Mouse (Mus musculus) heart, embryonic 14.5 days (tissue): ENCODE data around the gene Foxd4. TPM values are rescaled to one million over a fixed set of nuclear protein-coding genes. Genes with fewer than 3 reads are reported as not detected.

ENCODE experiments used
- ATAC-seq: fragments of 200-750 bp; cut with Nextera tagmentation; 2 replicates; pipeline ENCODE4 v1.8.0; 2017; ENCODE audit warnings: low read depth, moderate TSS enrichment; ENCODE audit not compliant: insufficient number of reproducible peaks, insufficient read depth, low FRiP score
- H3K27ac ChIP-seq, 2 experiments: fragments of 200-500 bp in 1 of 2; fragments of 300-500 bp in 1 of 2; sonication (generic) in 1 of 2; replicated peaks in 1 of 2; 2 replicates each; pipeline ENCODE4 v1.5.1; 2012 to 2014; ENCODE audit warnings: low read depth in 2 of 2, low read length in 2 of 2, control low read depth in 1 of 2, mild to moderate bottlenecking in 1 of 2, mixed read lengths in 1 of 2; ENCODE audit not compliant: control insufficient read depth in 1 of 2, insufficient read depth in 1 of 2
- H3K27me3 ChIP-seq: fragments of 300-500 bp; sonication (generic); 2 replicates; pipeline ENCODE4 v1.6.1; 2014; ENCODE audit warnings: mild to moderate bottlenecking, low read length, control low read depth; ENCODE audit not compliant: control insufficient read depth, insufficient read depth
- H3K36me3 ChIP-seq: fragments of 300-500 bp; sonication (generic); 2 replicates; pipeline ENCODE4 v1.6.1; 2014; ENCODE audit warnings: mild to moderate bottlenecking, control low read depth, low read length, mixed read lengths; ENCODE audit not compliant: control insufficient read depth, insufficient read depth
- H3K4me1 ChIP-seq, 2 experiments: fragments of 200-500 bp in 1 of 2; fragments of 300-500 bp in 1 of 2; sonication (generic) in 1 of 2; 2 replicates each; pipeline ENCODE4 v1.6.1; 2012 to 2014; ENCODE audit warnings: low read length in 2 of 2, control low read depth in 1 of 2, mixed read lengths in 1 of 2; ENCODE audit not compliant: control insufficient read depth in 2 of 2, insufficient read depth in 2 of 2
- H3K4me2 ChIP-seq: fragments of 300-500 bp; sonication (generic); 2 replicates; pipeline ENCODE4 v1.6.1; 2014; ENCODE audit warnings: mild to moderate bottlenecking, low read length
- H3K4me3 ChIP-seq, 2 experiments: fragments of 200-500 bp in 1 of 2; fragments of 300-500 bp in 1 of 2; sonication (generic) in 1 of 2; 2 replicates each; pipeline ENCODE4 v1.5.1; 2012 to 2014; ENCODE audit warnings: low read length in 2 of 2, mild to moderate bottlenecking in 2 of 2, control low read depth in 1 of 2, low read depth in 1 of 2, moderate library complexity in 1 of 2; ENCODE audit not compliant: control insufficient read depth in 1 of 2, insufficient read depth in 1 of 2
- H3K9ac ChIP-seq: fragments of 300-500 bp; sonication (generic); 2 replicates; pipeline ENCODE4 v1.6.1; 2014; ENCODE audit warnings: mild to moderate bottlenecking, low read length
- H3K9me3 ChIP-seq: fragments of 300-500 bp; sonication (generic); 2 replicates; pipeline ENCODE4 v1.6.1; 2016; ENCODE audit warnings: low read length, control low read depth; ENCODE audit not compliant: control insufficient read depth
- WGBS: fragments of 180-500 bp; shearing (Covaris S2); extraction: QIAGEN DNeasy Blood & Tissue Kit; methylation state at CpG from one replicate; pipeline ENCODE4 v1.1.7; 2014; 5-methylcytosine and 5-hydroxymethylcytosine counted together
- polyA plus RNA-seq: library from polyadenylated mRNA; unstranded; fragments of >200 nt; fragmentation: Nextera tagmentation; extraction: Ambion mirVana; gene quantifications from 2 replicates; pipeline ENCODE4 v1.2.1, GENCODE M21; 2014

The Foxd4 gene
- not detected in 2 replicates for polyA plus RNA-seq

DNA sequence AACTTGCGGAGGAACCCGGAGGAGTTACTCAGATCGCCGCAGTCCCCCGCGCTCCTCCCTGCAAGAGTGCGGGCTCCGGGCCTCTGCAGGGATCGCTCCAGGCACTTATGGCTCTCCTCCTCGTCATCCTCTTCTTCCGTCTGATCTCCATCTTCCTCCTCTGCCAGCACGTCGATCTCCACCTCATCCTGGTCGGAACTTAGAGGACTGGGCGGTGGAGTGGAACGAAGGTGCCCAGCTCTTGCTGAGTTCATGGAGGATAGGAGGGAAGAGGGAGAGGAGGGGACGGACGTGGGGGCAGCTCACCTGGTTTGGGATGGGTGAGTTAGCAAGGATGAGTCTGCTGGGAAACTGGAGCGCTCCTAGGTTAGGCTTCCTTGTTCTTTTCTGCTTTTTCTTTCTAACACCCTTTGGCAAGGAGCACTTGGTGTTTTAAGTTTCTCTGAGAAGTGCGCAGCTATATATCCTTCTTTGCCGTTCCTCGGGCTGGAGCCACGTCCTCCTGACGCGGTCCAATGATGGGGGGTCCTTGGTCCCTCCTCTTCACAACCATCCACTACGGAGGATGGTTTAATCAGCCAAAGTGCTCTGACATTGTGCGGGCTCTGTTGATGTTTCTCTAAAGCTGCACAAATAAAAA is at the start of gene Foxd4:
TSS of gene Foxd4 (minus strand) at position 617 of the 640 bp plus-strand sequence.
- WGBS = 1% methylated on average over 27 of the region's 27 CpGs
- Histone ChIP-seq H3K36me3 (no peaks in the 10 kb centered on the region), H3K4me2 (peak within 1 kb of the TSS; percentile 77), H3K9me3 (no peaks in the 10 kb centered on the region), H3K4me3 (peak within 1 kb of the TSS; percentile 36 to 49), H3K9ac (no peak within 1 kb of the TSS), H3K4me1 (peaks cover 11 to 28% of the 10 kb centered on the region in 2 experiments), H3K27ac (no peak within 1 kb of the TSS), H3K27me3 (peaks cover 84% of the 10 kb centered on the region)
- no peak for ATAC-seq

- Histone ChIP-seq H3K27me3 (no peaks in the 10 kb centered on the region), H3K4me1 (no peaks in the 10 kb centered on the region), H3K4me2 (no peak overlapping the region), H3K36me3 (peaks cover 8% of the 10 kb centered on the region; the same call in 1 of the 2 replicates), H3K9me3 (no peaks in the 10 kb centered on the region), H3K4me3 (no peak overlapping the region), H3K9ac (no peak overlapping the region), H3K27ac (no peak overlapping the region)
- ATAC-seq = no peak
Observed at GRCm38 (mm10) chr19:24945521-24946262, 44.7 kb upstream of the Foxd4 start.

GRCm38 (mm10) chr19:24937084-24937483 is 36.1 kb upstream of the Foxd4 start:
- H3K4me2 ChIP-seq = no peak overlapping the region
- H3K4me1 ChIP-seq = peaks cover 0 to 8% of the 10 kb centered on the region in 2 experiments; a peak in 2 of 4 replicates
- no peaks in the 10 kb centered on the region for H3K27me3 ChIP-seq
- peaks cover 12% of the 10 kb centered on the region for H3K36me3 ChIP-seq
- 7% methylated on average over 1 of the region's 1 CpGs for WGBS
- ATAC-seq = peak; percentile 88
- no peak overlapping the region for H3K9ac ChIP-seq
- 0 out of 4 replicates have a peak overlapping the region, but pooled peaks of 1 of the 2 experiments have one; percentile 28 for H3K27ac ChIP-seq
- H3K4me3 ChIP-seq = no peak overlapping the region
- no peaks in the 10 kb centered on the region for H3K9me3 ChIP-seq

DNA sequence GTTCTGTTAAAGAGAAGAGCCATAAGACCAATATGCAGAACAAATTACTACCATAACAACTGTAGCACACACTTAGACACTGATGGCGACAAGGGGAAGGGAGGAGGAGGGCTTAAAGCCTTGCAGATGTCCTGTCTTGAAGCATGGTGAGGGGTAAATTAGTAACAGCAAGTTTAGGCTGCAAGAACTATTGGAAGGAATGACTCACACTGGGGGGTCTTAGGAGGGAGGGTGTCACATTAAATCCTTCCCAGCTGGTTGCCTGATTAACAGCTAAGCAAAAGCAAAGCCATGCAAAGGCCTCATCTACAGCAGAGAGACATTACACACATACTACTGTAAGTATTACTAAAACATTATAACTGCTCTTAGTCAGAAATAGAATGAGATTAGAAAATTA is 28.0 kb upstream of the Foxd4 start:
- Histone ChIP-seq H3K9ac (no peak overlapping the region), H3K4me3 (no peak overlapping the region), H3K4me1 (peaks cover 0 to 8% of the 10 kb centered on the region in 2 experiments; a peak in 2 of 4 replicates), H3K36me3 (0 out of 2 replicates have a peak, but pooled peaks cover 6% of the 10 kb centered on the region), H3K4me2 (no peak overlapping the region), H3K27me3 (no peaks in the 10 kb centered on the region), H3K27ac (no peak overlapping the region), H3K9me3 (no peaks in the 10 kb centered on the region)
- WGBS = 68% methylated on average over 1 of the region's 1 CpGs
- no peak for ATAC-seq

DNA sequence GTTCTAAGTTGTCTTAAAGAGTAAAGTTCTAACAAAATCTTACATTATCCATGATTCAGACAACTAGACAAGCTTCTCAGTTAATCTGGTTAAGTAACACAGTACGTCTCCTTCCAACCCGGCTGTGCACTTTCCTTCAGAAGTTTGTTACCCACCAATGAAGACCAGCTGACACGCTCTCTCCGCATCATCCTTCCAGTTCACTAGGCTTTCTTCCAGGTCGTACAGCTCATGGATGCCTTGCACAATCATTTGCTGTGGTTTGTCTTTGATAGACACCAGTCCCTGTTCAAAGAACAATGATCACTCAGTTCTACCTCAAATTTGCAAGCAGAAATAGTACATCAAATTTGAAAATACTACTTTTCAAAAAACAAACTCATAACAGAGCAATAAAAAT is 19.9 kb upstream of the Foxd4 start:
- no peak overlapping the region for H3K4me3 ChIP-seq
- H3K27ac ChIP-seq = no peak overlapping the region
- H3K4me1 ChIP-seq = no peaks in the 10 kb centered on the region
- H3K27me3 ChIP-seq = no peaks in the 10 kb centered on the region
- no peak overlapping the region for H3K4me2 ChIP-seq
- ATAC-seq = no peak
- no peak overlapping the region for H3K9ac ChIP-seq
- peaks cover 26% of the 10 kb centered on the region for H3K36me3 ChIP-seq
- 88% methylated on average over 5 of the region's 5 CpGs for WGBS
- no peaks in the 10 kb centered on the region for H3K9me3 ChIP-seq

GRCm38 (mm10) chr19:24908385-24909155 is 7.6 kb upstream of the Foxd4 start:
- H3K9me3 ChIP-seq = no peaks in the 10 kb centered on the region
- H3K27ac ChIP-seq = no peak overlapping the region
- H3K4me1 ChIP-seq = no peaks in the 10 kb centered on the region
- H3K4me3 ChIP-seq = no peak overlapping the region
- ATAC-seq = no peak
- H3K27me3 ChIP-seq = peaks cover 19% of the 10 kb centered on the region
- WGBS = 80% methylated on average over 3 of the region's 3 CpGs
- no peaks in the 10 kb centered on the region for H3K36me3 ChIP-seq
- H3K4me2 ChIP-seq = no peak overlapping the region
- no peak overlapping the region for H3K9ac ChIP-seq

GRCm38 (mm10) chr19:24907655-24908054 is 6.7 kb upstream of the Foxd4 start:
- Histone ChIP-seq H3K4me2 (no peak overlapping the region), H3K27ac (no peak overlapping the region), H3K9me3 (no peaks in the 10 kb centered on the region), H3K27me3 (peaks cover 28% of the 10 kb centered on the region), H3K4me3 (no peak overlapping the region), H3K36me3 (no peaks in the 10 kb centered on the region), H3K4me1 (no peaks in the 10 kb centered on the region), H3K9ac (no peak overlapping the region)
- ATAC-seq = no peak
- WGBS = 87% methylated on average over 3 of the region's 6 CpGs
